20 mouse cellular contexts compared by ENCODE assay signal in the genomic region with DNA sequence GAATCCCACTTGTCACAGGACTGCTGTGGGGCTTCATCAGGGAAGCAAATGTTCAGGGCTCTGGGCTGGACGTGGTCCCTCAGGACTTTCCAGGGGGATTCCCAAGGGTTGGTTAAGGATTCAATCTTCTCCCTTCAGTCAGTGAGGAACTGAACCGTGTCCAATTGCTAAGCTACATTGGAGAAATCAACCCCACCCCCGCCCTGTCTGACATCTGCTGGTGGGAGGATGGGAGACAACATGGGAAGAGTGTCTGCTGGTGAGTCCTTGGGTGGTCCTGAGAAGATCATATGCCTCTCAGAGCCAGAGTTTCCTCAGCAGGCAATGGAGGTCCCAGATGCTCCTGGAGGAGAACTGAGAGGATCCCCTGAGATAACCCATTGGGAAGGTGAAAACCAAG. TPM values are rescaled to one million over a fixed set of nuclear protein-coding genes. Genes with fewer than 3 reads are reported as not detected.
DNase-seq lines count a peak whose midpoint lies in the region; ATAC-seq and TF ChIP-seq lines count a peak whose summit lies in the region.
"Had no signal": no experiment of that assay in that cellular context is flagged by ENCODE, and none has a peak within 500 bp of the region (broad histone marks: within the 10 kb centered on the region; RNA-seq: fewer than 3 reads in every experiment).

No protein-coding gene starts in this region.

- no peak overlapping the region for H3K4me2 ChIP-seq in kidney, embryonic 15.5 days
- H3K4me2 ChIP-seq in midbrain, embryonic 15.5 days, result no peak overlapping the region
- H3K4me2 ChIP-seq in myocyte (ENCODE audit: low read depth), result peak overlapping the region; percentile 20
- H3K4me2 ChIP-seq: forebrain, embryonic 13.5 days; heart, embryonic 11.5 days; heart, embryonic 15.5 days; hindbrain, embryonic 15.5 days had no signal

- no peak overlapping the region for H3K9ac ChIP-seq in kidney, embryonic 15.5 days
- H3K9ac ChIP-seq in midbrain, embryonic 15.5 days, result no peak overlapping the region
- H3K9ac ChIP-seq: forebrain, embryonic 13.5 days; forebrain, postnatal 0 days; heart, embryonic 15.5 days; hindbrain, embryonic 15.5 days had no signal

- no peak for DNase-seq in kidney, postnatal 25 days
- DNase-seq in midbrain, embryonic 10.5 days (ENCODE audit: low spot score), result no peak
- DNase-seq in embryo, embryonic 10.5 days (ENCODE audit: low spot score), result no peak
- DNase-seq: adrenal gland, adult 8-10 months; cerebellum, adult 2 months; cerebellum, postnatal 25 days; forebrain, postnatal 0 days; gastrocnemius, postnatal 14 days; heart, adult 2 months; heart, postnatal 14 days had no signal

- 45% methylated on average over 3 of the region's 3 CpGs for WGBS in kidney, embryonic 15.5 days
- WGBS in midbrain, embryonic 10.5 days, result 60% methylated on average over 3 of the region's 3 CpGs
- 47% methylated on average over 3 of the region's 3 CpGs for WGBS in midbrain, embryonic 15.5 days

- H3ac ChIP-seq in myocyte (ENCODE audit: control insufficient read depth, insufficient read length), result no peak overlapping the region

- no peak for TF ChIP-seq POLR2A in myocyte (IDR thresholded peaks at IDR 0.05; ENCODE audit: insufficient read length, low read depth)

- H3K79me2 ChIP-seq in myocyte (ENCODE audit: control insufficient read depth, insufficient read depth), result no peaks in the 10 kb centered on the region

- peaks cover 6% of the 10 kb centered on the region; the same call in 1 of the 2 replicates for H3K27me3 ChIP-seq in kidney, embryonic 15.5 days
- H3K27me3 ChIP-seq in midbrain, embryonic 10.5 days (ENCODE audit: low read depth, poor library complexity, severe bottlenecking), result peaks cover 21% of the 10 kb centered on the region
- H3K27me3 ChIP-seq in midbrain, embryonic 15.5 days (replicated peaks), result no peaks in the 10 kb centered on the region
- H3K27me3 ChIP-seq in myocyte (ENCODE audit: control insufficient read depth, insufficient read depth, insufficient read length), result no peaks in the 10 kb centered on the region
- H3K27me3 ChIP-seq: forebrain, embryonic 13.5 days; hindbrain, embryonic 15.5 days had no signal

- H3K27ac ChIP-seq in kidney, embryonic 15.5 days, result peak overlapping the region; percentile 55; the same call in 1 of the 2 replicates
- peak overlapping the region; percentile 38 for H3K27ac ChIP-seq in midbrain, embryonic 10.5 days (replicated peaks)
- H3K27ac ChIP-seq in midbrain, embryonic 15.5 days, result no peak overlapping the region
- H3K27ac ChIP-seq: embryonic facial prominence, embryonic 10.5 days; forebrain, embryonic 13.5 days; heart, adult 2 months; heart, embryonic 15.5 days; hindbrain, embryonic 15.5 days had no signal

- ATAC-seq in kidney, embryonic 15.5 days (replicated peaks; ENCODE audit: low FRiP score), result peak; percentile 54; the same call in 1 of the 2 replicates
- ATAC-seq in midbrain, embryonic 15.5 days (replicated peaks), result no peak
- ATAC-seq: forebrain, embryonic 13.5 days; forebrain, postnatal 0 days had no signal

- no peaks in the 10 kb centered on the region for H3K36me3 ChIP-seq in kidney, embryonic 15.5 days
- H3K36me3 ChIP-seq in midbrain, embryonic 10.5 days, result no peaks in the 10 kb centered on the region
- no peaks in the 10 kb centered on the region for H3K36me3 ChIP-seq in midbrain, embryonic 15.5 days (replicated peaks)
- H3K36me3 ChIP-seq in myocyte (ENCODE audit: control insufficient read depth, insufficient read depth), result no peaks in the 10 kb centered on the region
- H3K36me3 ChIP-seq: embryonic facial prominence, embryonic 10.5 days; heart, embryonic 15.5 days; hindbrain, embryonic 15.5 days had no signal

- H3K4me1 ChIP-seq in kidney, embryonic 15.5 days, result peaks cover 38% of the 10 kb centered on the region
- peaks cover 47% of the 10 kb centered on the region for H3K4me1 ChIP-seq in midbrain, embryonic 10.5 days
- peaks cover 19% of the 10 kb centered on the region for H3K4me1 ChIP-seq in midbrain, embryonic 15.5 days

- no peak overlapping the region for H3K4me3 ChIP-seq in kidney, embryonic 15.5 days (replicated peaks)
- H3K4me3 ChIP-seq in midbrain, embryonic 10.5 days, result no peak overlapping the region
- H3K4me3 ChIP-seq in midbrain, embryonic 15.5 days, result no peak overlapping the region
- H3K4me3 ChIP-seq in myocyte, result no peak overlapping the region
- H3K4me3 ChIP-seq: embryonic facial prominence, embryonic 10.5 days; forebrain, embryonic 13.5 days; heart, adult 2 months; heart, embryonic 15.5 days; hindbrain, embryonic 15.5 days had no signal

- H3K9me3 ChIP-seq in kidney, embryonic 15.5 days (replicated peaks), result no peaks in the 10 kb centered on the region
- H3K9me3 ChIP-seq in midbrain, embryonic 10.5 days (replicated peaks), result no peaks in the 10 kb centered on the region
- no peaks in the 10 kb centered on the region for H3K9me3 ChIP-seq in midbrain, embryonic 15.5 days
- H3K9me3 ChIP-seq: embryonic facial prominence, embryonic 10.5 days; forebrain, embryonic 13.5 days; heart, embryonic 15.5 days; hindbrain, embryonic 15.5 days had no signal

TF ChIP-seq in myocyte, 11 proteins besides CTCF, POLR2A, EP300 and RAD21:
- TF ChIP-seq REST (IDR thresholded peaks at IDR 0.05; ENCODE audit: insufficient read depth, insufficient read length) (no peak), SRF (IDR thresholded peaks at IDR 0.05; ENCODE audit: control insufficient read depth, insufficient read length, low read depth) (no peak), MYOD1 (IDR thresholded peaks at IDR 0.05; ENCODE audit: control insufficient read depth in 1 of 3, insufficient read length in 2 of 3, low read depth in 2 of 3) (no peak), TCF3 (IDR thresholded peaks at IDR 0.05; ENCODE audit: insufficient read length, low read depth) (no peak), USF1 (IDR thresholded peaks at IDR 0.05; ENCODE audit: low read depth) (no peak)

RNA-seq across cellular contexts. Expression of gene D630003M21Rik, which starts 3.4 kb away (rescaled TPM):
- polyA plus RNA-seq in kidney, embryonic 15.5 days (2015; fragmentation: Nextera tagmentation; extraction: Ambion mirVana), result 6.2 and 7.7 TPM in 2 replicates
- 2.3 and 3.1 TPM in 2 replicates for polyA plus RNA-seq in midbrain, embryonic 10.5 days (2016; fragmentation: Nextera tagmentation; extraction: Ambion mirVana)
- polyA plus RNA-seq in midbrain, embryonic 15.5 days (2015; fragmentation: Nextera tagmentation; extraction: Ambion mirVana), result 1.6 TPM in 2 replicates
- polyA plus RNA-seq in myocyte (2012; fragmentation: generic; extraction: Trizol), result 0.25 TPM

RNA-seq across cellular contexts. Expression of gene Bpi, which starts 25.5 kb away (rescaled TPM):
- 0.08 and 0.17 TPM in 2 replicates for polyA plus RNA-seq in kidney, embryonic 15.5 days (2015; fragmentation: Nextera tagmentation; extraction: Ambion mirVana)
- polyA plus RNA-seq in midbrain, embryonic 10.5 days (2016; fragmentation: Nextera tagmentation; extraction: Ambion mirVana), result not detected in 2 replicates
- polyA plus RNA-seq in midbrain, embryonic 15.5 days (2015; fragmentation: Nextera tagmentation; extraction: Ambion mirVana), result not detected in 2 replicates
- not detected for polyA plus RNA-seq in myocyte (2012; fragmentation: generic; extraction: Trizol)
- polyA plus RNA-seq: cerebellum, adult 2 months; cortical plate, adult 2 months; embryonic facial prominence, embryonic 10.5 days; embryonic facial prominence, embryonic 14.5 days; forebrain, embryonic 13.5 days; forebrain, postnatal 0 days; heart, adult 2 months; heart, embryonic 11.5 days; heart, embryonic 15.5 days; hindbrain, embryonic 15.5 days had no signal
